Mouse (Mus musculus): ENCODE data around the gene Abcb1b. TPM values are rescaled to one million over a fixed set of nuclear protein-coding genes. Genes with fewer than 3 reads are reported as not detected.
"Not testable (repeated sequence)": the region's sequence is repeated elsewhere in the genome, so short reads cannot be mapped to it uniquely, and the experiment has no call there.

The Abcb1b gene
- 10 to 100 TPM in 1 of 2 experiments, 1 to 10 TPM in 1; 10.0 to 12.1 TPM for polyA plus RNA-seq (2017; shearing (Covaris generic))

- peak; percentile 84 for ATAC-seq
These were observed at the start of gene Abcb1b for GRCm38 (mm10) chr5:8797987-8798751. Abcb1b (plus strand) TSS chr5:8798147.

DNA sequence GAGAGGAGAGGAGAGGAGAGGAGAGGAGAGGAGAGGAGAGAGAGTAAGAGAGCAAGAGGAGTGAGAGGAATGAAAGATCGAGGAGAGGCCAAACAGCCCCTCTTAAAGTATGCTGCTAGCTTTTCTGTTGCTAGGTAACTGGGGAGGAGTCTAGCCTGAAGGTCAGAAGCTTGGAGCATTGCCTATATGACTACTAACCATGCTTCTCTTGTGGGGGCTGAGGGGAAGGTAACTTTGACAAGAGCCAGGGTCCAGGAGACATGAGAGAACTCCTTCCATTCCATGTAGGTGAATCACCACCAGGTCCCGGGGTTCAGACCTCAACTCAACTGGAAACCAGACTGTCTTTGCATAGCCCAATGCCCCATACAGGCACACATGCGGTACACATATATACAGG is 25.1 kb upstream of the Abcb1b start:
- no peak for ATAC-seq

DNA sequence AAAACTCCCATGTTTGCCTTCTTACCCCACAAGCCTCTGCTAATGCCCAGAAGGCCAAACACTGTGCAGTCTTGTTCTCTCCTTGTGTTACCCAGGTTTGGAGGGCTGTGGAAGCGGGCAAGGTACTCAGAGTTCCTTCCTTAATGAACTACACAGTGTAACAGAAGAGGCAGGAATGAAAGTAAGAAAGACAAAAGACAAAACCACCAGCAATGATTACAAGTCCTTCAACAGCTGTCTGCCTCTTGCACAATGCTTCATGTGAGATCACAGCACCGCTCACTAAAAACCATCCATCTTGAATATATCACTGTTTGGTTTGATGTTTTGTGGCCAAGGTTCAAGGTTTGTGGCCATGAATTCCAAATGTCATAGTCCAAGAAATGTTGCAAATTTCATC is 19.6 kb upstream of the Abcb1b start:
- ATAC-seq: no peak

DNA sequence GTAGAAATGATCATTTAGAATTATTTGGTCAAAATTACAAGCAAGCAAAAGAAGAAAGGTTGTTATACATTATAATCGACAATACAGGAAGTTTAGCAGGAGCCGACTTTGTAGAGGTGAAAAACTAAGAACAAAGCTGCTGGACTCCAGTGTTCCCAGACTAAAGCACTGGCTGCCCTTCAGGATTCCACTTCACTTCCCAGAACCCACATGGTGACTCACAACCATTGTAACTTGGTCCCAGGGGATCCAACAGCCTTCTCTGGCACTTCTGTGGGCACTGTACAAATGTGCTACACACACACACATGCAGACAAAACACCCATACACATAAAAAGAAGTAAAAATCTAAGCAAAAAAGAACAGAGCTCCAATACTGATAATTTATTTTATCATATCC is 19.2 kb upstream of the Abcb1b start:
- no peak for ATAC-seq

DNA sequence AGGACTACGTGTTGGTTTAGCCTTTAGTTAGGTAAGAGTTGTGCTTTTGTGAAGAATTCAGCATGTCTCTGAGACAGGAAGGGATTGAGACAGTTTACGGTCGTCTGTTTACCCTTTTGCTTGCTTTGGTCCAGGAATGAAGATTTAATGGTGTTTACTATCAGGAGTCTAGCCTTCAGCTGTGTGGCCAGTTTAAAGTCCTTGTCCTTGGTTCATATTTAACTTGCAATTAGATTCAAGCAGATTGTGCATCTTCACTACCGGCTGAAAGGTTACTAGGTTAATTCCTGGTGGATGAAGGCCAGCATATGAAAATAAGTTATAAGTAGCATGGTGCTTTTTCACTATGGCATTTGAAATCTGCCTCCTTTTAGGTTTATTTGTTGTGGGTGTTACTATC is 5.7 kb upstream of the Abcb1b start:
- ATAC-seq: no peak

GRCm38 (mm10) chr5:8798752-8799115 is 787 bp downstream of the Abcb1b start:
- peak; percentile 22 for ATAC-seq

DNA sequence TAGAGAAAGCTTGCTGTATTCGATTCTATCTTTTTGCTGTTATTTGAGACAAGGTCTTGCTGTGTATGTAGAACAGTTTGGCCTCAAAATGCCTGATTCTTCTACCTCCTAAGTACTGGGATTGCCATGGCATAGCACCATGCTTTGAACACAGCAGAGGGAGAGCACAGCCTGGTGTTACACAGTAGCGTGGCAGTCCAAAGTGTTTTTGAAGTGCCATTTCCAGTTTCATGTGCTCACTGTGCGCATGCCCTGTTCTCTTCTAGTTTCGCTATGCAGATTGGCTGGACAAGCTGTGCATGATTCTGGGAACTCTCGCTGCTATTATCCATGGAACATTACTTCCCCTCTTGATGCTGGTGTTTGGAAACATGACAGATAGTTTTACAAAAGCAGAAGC is 7.8 kb downstream of the Abcb1b start:
- no peak for ATAC-seq

GRCm38 (mm10) chr5:8807137-8808004 is 9.4 kb downstream of the Abcb1b start:
- ATAC-seq: peak; percentile 87

GRCm38 (mm10) chr5:8813872-8814271 is 15.9 kb downstream of the Abcb1b start:
- ATAC-seq: no peak

- no peak for ATAC-seq
These were observed 22.0 kb downstream of the Abcb1b start for GRCm38 (mm10) chr5:8819635-8820591.

- ATAC-seq: not testable (repeated sequence)
These were observed 22.7 kb downstream of the Abcb1b start for GRCm38 (mm10) chr5:8820592-8821104.

DNA sequence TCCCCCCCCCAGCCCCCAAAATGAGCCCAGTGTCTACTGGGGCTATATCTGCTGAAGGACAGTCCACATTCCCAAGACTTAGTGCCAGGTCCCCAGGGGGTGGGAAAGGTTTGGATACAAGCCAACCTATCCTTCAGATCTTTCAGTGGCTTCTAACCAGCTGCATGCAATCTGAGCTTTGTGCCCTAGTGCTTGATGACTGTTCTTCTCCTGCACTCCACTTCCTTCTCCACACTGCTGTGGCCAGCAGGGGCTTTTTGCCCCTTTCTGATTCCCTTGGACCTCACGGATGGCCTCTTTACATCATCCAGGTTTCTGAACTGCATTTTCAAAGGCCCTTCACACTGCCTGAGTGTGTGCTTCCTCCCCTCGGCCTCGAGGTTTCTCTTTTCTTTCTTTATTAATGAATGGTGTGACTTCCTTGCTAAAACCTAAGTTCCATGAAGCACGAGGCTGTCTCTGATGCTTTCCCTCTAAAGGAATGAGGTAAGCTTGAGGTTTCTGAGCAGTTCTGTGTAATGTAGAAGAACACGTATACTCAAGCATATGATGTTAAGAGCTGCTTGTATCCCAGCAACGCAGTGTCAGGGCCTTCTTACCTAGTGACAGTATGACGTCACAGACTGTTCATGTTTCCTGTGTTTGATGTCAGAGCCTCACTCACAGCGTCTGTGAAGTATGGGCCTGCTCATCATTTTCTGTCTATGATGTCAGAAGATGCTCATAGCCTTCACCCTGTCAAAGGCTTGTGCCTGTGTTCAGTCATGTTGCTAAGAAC is 40.9 kb downstream of the Abcb1b start:
- peak; percentile 64 for ATAC-seq

DNA sequence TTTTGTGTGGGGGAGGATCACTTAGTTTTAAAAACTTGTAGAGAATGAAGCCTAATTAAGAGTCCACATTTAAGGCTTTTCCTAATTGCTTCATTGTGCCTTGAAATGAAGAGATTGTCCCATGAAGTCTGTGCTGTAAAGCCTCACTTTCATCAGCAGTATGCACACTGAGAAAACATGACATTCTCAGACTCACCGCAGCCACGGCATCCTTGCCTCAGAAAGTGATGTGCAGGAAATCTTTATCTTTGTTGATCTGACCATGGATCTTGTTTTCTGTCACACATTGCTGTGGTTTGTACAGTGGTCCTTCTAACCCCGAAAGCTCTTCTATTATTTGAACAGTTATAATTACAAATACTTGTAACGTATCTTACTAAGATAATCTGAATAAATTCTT is 41.7 kb downstream of the Abcb1b start:
- ATAC-seq: no peak

- ATAC-seq: peak; percentile 82
These were observed 42.9 kb downstream of the Abcb1b start for GRCm38 (mm10) chr5:8840887-8841286.

GRCm38 (mm10) chr5:8842815-8843214 is 44.9 kb downstream of the Abcb1b start:
- ATAC-seq: no peak

- ATAC-seq: not testable (repeated sequence)
These were observed 50.9 kb downstream of the Abcb1b start for GRCm38 (mm10) chr5:8848607-8849575.

GRCm38 (mm10) chr5:8850851-8851250 is 52.9 kb downstream of the Abcb1b start:
- ATAC-seq: no peak

DNA sequence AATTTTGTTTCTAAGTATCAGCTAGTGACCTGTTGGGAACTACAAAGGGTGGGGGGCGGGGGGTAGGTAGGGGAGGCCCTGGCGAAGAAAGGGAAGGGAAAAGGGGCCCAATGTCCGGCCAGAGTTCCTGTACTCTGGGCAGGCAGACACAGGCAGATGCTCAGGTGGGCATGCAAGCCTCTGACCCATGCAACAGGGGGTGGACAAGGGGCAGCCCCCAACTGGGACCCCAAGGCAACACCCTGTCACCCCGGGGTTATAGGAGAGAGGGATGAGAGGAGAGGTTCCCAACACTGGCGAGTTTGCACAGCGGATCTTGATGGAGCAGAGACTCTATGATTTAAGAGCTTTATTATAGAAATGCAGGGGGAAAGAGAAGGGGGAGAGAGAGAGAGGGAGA is 59.3 kb downstream of the Abcb1b start:
- no peak for ATAC-seq

DNA sequence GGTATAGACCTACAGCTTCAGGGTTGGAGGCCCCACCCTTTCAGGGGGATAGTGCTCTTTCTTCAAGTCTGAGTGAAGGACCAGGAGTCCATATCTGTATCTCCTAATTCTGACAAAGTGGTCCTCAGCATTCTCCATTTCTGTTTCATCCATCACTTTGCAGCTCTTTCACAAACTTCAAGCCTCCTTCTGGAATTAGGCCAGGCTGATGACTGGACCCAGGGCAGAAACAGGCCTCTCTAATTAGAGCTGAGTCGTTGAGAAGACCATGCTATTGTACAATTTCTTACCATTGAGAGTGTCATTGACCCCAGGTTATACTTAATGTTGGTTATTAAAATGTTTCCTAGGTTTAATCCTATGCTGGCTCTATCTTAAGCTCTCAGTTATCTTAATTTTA is 63.9 kb downstream of the Abcb1b start:
- ATAC-seq: no peak

All from CD4-positive, CD25-positive, alpha-beta regulatory T cell, adult 4 months (primary cell).